Mouse (Mus musculus): Measurements from ENCODE around the gene Foxo3.

The Foxo3 gene

DNA sequence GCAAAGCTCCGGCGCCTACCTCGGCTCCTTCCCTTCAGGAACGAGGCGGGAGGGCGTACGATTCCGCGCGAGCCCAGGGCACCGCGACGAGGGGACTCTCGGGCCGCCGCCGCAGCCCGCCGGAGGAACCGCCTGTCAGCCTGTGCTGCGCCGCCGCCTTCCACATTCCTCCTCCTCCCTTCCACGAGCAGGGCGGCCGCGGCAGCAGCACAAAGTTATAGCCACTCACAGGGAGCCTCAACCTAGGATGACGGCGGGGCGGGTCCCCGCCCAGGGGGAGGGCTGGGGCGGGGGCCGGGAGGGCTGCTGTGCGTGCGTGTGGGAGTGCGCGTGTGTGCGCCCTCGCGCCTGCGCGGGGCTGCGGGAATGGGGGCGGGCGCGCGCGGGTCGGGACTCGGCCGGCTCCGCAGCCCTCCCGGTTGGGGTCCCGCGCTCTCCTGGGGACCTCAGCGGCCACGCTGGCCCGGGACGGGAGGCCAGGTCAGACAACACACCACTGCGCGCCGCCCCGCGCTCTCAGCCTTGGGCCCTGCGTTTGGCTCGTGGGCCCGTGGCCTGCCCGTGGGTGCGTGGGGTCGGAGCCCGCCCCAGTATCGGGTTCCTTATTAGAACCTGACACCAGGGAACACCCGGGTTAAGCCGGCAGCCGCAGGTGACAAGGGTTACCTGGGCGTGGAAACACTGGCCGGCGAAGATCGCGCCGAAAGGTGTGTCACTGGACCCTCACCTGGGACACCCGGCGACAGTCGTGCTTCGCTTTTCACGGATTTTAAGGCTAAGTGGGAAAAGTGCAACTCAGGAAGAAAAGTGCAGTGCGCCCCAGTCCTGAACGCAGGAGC lies at the start of gene Foxo3:
TSS of gene Foxo3 (minus strand) at position 249 of the 839 bp plus-strand sequence.
- peak; percentile 81 to 83 for DNase-seq

DNA sequence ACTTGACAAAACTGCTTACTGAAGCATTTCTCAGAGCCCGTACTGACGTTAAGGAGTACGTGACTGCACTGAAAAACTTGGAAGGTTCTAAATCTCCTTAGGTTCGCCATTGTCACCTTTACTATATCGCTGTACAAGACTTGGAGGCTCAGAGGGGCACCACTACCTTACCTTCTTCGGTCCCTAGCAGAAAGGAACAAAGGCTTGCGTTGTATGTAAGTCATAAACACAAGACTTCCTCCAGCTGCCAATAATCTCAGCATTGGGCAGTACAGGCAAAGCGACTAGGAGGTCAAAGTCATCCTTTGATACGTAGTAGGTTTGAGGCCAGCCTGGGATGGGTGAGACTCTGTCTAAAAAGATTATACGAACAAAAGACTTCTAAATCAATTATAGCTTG lies 48.8 kb upstream of the Foxo3 start:
- DNase-seq, result no peak

DNA sequence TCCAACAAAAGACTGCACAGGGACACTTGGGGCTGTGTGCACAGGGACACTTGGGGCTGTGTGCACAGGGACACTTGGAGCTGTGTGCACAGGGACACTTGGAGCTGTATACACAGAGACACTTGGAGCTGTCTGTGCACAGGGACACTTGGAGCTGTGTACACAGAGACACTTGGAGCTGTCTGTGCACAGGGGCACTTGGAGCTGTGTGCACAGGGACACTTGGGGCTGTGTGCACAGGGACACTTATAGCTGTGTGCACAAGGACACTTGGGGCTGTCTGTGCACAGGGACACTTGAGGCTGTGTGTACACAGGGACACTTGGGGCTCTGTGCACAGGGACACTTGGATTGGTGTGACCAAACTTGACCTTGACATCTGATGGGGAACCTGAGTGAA lies 47.4 kb upstream of the Foxo3 start:
- no peak for DNase-seq

DNA sequence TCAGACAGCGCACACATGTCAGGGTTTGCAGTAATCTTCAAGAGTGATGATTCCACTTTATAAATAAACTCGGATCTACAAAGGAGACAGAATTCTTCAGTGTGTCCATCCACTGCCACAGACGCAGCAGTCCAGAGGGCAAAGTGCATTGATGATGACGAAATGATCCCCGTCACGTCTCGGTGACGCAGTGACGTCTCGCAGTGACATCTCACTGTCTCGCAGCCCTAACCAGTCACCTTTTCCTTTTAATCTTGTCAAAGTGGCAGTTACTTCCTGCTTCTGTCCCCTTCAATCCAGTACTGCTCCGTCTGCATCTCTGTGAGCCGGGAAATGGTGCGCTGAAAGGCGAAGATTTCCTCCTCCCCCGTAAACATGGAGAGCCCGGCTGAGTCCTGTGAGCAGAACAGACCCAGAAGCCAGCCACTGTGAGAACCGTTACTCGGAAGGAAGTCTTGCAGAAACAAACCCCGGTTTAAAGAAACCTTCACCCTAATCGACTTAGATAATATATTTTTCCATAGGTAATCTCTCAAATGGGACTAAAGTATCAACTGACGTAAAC lies 36.7 kb upstream of the Foxo3 start:
- no peak for DNase-seq

DNA sequence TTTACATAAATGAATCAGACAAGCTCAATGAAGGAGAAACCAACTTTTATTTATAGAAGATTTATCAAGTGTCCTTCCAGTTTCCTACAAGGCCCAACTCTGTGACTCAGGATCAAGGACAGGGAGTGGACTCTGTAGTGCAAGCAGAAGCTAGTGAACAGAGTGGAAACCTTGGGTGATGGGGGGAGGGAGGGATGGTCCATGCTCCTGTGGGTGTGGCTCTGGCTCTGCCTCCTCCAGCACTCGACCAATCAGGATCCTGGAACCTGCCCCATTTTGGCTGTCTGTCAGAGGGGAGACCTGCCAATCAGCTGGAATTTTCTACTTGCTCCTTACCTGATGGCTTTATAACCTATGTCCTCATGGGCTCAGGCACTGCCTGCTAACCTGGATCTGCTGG lies 36.0 kb upstream of the Foxo3 start:
- DNase-seq, result no peak

DNA sequence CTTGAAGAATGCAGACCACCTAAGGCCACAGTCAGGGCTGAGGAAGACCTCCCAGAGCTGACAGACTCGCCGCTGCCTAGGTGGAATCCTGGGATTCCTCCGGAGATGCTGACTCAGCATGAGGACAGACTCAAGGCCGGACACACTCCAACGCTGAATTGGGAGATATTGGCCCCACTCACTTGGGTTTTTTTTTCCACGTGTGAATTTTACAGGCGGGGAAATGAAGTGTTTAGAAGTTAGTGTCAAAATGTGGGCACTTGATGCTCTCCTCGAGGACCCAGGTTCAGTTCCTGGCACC lies 32.1 kb upstream of the Foxo3 start:
- DNase-seq, result no peak

DNA sequence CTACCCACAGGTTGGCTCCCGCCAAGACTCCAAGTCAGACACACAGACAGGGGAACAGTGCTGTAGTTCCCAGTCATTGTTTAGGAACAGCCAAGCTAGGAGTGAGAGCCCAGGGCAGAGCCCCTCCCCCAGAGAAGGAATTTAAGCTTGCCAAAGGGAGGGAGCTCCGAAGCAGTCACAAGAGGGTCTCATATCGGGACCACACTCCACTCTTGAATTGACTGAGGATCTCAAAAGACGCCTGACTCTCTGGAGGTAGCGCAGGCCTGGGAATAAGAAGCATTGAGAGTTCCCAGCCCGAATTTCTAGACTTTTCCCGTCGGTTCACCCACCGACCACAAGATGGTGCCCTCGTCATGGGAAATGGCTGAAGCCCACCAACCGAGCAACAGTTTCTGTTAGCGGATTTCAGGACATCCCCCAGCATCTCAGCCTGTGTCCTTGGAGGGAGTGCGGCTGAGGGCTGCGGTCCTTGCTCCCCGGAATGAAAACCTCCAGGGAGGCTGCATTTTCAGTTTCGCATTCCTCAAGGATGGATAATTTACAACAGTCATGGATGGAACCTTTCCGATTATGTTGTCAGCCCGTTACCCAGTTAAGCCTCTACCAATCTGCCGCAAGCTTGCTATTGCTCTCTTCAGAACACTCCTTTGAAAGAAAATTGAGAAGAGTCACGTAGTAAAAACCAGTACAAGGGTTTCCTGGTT lies 31.6 kb upstream of the Foxo3 start:
- peak; percentile 20 to 57 for DNase-seq

DNA sequence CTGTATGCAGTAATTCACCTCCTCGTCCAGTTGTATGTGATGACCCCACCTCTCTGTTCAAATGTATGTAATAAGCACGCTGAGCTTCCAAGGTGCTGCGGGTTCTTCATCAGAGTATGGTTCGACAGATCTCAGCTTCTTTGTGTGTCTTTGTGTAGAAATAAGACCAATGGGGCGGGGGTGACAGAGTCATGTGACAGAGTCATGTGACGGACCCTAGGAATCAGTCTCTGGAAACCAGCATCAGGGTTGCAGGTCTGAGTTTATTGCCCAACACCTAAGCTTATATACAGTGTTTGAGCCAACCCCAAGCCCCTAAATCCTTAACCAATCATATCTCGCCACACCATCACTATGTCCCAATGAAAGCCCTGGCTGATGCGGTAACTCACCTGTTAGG lies 29.9 kb upstream of the Foxo3 start:
- DNase-seq, result no peak

DNA sequence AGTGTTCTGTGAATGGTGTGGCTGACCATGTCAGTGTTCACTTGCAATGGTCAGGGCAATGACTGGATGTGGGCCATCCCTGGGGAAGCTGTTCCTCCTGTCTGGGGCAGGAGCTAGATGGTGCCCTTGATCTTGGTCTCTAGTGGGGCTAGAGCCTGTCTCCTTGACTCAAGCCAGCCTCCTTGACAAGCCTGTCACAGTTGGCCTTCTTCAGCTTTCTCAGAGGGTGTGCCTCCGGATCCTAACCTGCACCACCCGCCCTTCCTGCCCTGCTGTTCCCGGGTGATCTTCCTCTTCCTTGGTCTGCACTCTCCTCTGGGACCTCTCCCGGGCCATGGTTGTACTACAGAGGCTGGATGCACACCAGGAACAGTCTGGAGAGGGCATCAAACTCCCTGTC lies 24.2 kb upstream of the Foxo3 start:
- DNase-seq, result no peak

DNA sequence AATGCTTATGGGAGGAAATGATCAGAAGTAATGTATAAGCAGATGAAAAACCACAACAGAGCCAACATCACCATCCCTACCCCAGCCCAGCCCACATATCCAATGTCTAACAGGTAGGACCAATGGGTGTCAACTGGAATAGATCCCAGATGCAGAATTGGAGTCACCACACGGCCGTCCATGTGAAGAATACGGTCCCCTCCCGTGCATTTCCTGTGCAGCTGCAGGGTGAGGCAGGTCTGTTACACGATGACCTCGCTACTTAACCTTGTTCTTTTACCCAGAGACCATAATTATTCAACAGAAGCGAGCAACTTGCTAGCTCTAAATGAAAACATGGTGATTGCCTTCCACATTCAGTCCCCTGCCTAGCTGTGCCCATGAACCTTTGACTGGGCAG lies 23.4 kb upstream of the Foxo3 start:
- DNase-seq, result no peak

DNA sequence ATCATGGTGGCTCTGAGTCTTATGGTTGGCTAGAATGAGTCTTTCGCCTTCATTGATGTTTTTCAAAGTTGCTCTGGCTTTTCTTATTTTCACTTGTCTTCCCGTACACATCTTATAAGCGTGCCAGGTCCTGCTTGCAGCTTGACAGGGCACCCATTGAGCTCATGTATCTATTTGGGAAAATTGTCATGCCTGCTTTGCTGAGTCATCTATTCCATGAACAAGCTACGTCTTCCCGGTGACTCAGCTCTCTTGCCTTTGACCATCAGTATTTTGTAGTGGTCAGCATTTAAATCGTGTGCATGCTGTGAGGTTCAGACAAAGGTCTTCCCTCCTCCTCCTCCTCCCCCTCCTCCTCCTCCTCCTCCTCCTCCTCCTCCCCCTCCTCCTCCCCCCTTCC lies 22.9 kb upstream of the Foxo3 start:
- no peak for DNase-seq

DNA sequence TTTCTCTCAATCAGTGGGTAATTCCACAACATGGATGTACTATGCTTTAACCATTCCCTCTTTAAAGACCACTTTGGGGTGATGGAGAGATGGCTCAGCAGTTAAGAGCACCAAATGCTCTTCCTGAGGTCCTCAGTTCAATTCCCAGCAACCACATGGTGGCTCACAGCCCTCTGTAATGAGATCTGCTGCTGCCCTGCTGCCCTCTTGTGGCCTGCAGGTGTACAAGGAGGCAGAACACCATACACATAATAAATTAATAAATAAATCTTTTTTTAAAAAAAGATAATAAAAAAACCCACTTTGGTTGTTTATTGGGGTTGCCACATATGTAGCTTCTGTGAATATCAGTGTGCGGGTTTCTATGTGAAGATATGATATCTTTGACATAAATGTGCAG lies 21.4 kb upstream of the Foxo3 start:
- peak in 1 of 2 experiments; percentile 18 for DNase-seq

DNA sequence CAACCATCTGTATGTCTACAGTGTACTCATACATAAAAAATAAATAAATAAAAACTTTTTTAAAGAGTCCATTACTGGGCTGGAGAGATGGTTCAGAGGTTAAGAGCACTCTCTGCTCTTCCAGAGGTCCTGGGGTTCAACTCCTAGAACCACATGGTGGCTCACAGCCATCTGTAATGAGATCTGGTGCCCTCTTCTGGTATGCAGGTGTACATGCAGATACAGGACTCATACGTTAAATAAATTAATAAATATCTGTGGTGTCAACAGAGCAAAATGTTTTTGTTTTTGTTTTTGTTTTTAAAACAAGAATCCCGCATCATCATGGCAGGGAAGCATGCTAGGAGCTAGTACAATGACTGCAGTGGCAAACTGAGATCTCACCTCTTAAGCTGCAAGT lies 20.6 kb upstream of the Foxo3 start:
- no peak for DNase-seq

DNA sequence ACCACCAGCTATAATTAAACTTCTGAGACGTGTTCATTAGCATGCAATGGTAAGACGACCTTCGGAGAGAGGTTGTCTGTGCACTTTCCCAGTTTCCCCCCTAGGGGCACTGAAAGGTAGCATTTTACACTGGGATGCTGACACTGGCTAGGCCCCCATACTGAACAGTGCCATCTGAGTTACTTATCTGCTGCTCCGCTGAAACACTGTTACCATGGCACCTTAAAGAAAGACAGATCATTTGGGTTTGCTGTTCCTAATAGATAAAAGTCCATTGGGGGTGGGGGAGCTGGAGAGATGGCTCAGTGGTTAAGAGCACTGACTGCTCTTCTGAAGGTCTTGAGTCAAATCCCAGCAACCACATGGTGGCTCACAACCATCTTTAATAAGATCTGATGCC lies 20.0 kb upstream of the Foxo3 start:
- no peak for DNase-seq

DNA sequence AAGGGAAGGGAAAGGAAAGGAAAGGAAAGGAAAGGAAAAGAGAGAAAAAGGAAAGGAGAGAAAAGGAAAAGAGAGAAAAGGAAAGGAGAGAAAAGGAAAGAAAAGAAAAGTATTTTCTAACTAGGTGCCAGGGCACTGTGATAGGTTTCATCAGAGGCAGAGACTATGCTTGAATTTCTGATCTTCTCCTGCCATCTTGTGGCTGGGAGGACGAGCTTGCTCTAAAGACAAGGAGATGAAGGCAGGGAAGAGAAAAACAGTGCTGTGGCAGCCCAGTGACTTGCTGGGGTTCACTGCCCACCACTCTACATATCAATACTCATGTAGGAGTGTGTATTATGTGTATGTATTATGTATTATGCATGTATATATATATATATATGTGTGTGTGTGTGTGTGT lies 18.5 kb upstream of the Foxo3 start:
- no peak for DNase-seq

DNA sequence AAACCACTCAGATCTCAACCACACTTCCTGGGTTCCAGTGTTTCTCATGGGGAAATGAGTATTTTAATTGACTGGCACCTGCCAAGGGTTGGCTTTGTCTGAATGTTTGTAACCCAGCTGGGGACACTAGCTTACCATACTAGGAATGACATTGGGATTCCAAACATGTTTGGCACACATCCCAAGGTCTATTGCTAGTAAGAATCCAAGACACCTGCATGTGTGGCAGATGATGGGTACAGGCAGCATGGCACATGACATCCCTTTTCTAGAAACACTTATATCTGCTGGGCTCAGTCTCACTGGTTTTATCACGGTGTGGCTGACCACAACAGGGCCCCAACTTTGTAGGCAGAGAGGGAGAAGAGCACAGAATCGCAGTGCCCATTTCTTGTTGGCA lies 17.8 kb upstream of the Foxo3 start:
- DNase-seq, result no peak

DNA sequence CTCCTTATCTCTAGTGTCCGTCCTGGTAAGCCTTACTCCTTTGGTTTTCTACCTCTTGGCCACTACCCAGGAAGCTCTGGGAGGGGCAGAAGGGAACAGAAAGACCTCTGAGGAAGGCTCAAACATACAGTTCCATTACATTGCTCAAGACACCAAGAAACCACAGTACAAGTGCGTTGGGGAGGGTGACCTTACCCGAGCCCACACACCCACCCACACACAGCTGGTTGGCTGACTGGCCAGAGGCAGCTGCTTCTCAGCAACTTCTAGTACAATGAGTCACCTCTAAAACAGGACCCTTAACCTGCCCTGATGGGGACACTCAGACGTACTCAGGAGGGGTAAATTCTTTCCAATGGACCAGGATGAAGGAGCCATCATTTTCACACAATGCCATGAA lies 17.3 kb upstream of the Foxo3 start:
- DNase-seq, result no peak

DNA sequence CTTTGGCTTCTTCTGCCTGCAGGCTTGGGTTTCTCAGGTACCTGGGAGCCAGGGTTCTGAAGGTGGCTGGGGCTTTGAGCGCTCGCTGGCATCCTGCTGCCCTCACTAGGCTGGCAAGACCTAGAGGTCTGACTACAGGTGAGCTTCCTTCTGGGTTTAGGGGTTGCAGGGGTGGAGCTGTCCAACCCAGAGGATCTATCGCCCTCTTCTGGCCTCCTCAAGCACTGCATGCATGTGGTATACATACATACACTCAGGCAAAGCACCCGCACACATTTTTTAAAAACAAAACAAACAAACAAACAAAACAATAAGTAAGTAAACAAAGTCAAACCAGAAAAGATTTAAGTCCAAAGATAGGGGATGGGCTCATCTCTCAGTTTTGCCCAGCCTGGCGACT lies 14.8 kb upstream of the Foxo3 start:
- DNase-seq, result peak in 1 of 2 experiments; percentile 62

DNA sequence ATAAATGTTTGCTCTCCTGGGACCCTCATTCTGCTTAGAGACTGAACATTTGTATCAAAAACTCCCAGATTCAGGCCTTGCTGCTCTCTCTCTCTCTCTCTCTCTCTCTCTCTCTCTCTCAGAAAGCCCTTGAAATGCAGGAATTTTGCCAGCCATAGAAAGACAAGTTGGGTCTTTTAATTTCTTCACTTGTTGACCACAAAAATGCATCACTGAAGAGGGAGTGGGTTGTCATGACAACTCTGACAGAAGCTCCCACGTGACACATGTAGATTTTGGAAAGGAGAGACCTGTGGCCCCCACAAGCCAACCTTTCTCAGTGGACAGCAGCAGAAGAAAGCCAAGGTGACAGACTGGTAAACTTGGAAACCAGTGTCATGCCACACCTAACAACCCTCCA lies 11.1 kb upstream of the Foxo3 start:
- no peak for DNase-seq

DNA sequence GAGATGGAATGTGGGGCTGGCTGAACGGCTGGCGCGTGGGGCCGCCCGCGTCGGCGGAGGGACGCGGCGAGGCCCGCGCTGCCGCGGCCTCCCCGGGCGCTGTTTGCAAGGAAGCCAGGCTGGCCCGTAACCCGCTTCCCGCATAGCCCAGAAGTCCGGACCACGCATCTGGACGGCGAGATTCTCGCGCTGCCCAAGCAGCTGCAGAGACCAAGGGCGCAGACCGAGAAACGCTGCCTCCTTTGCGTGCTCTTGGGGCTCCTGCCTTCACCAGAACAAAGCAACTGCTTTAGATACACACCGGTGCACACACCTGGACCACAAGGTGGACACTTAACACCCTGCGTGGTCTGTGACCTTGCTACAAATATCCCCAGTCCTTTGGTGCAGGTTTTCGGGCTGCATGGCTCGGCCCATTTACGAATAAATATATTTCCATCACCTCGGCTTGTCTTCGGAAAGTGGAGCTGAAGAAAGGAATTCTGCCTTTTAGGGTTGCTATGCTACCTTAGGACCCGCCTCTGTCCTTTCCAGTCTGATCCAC lies 1.8 kb upstream of the Foxo3 start:
- no peak for DNase-seq

DNA sequence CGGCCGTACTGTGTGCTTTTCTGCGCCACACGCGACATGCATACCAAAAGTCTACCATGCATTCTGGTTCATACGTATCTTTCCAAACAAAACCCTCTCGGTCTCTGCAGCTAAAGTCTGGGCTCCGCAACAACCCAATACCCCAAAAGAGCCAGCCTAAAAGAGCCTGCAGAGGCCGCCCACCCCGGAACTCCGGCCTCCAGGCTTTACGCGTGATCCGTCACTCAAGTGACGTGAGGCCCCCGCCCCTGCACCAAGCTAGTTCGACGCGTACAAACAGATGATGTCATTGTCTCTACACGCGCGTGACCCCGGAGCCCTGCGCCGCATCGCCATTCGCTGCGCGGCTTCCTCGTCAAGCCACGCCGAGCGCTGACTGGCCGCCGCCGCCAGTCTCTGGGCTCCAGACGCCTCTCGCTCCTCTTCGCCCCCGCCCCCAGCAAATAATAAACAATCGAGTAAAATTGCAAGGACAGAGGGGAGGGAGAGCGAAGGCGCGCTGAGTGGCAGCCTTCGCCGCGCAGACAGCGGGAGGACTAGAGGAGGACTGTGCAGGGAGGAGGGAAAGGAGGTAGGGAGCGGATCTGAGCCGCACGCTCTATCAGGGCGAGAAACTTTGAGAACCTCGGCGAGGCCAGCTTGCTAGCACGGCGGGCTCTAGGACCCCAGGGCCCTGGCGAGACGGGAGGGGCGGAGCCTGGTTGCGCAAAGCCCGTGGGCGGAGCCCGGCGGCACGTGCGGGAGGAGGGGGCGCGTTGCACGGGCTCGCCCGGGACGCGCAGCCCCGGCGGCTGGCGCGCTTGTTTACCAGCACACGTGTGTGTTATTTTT lies 1.1 kb upstream of the Foxo3 start:
- peak; percentile 93 to 95 for DNase-seq

DNA sequence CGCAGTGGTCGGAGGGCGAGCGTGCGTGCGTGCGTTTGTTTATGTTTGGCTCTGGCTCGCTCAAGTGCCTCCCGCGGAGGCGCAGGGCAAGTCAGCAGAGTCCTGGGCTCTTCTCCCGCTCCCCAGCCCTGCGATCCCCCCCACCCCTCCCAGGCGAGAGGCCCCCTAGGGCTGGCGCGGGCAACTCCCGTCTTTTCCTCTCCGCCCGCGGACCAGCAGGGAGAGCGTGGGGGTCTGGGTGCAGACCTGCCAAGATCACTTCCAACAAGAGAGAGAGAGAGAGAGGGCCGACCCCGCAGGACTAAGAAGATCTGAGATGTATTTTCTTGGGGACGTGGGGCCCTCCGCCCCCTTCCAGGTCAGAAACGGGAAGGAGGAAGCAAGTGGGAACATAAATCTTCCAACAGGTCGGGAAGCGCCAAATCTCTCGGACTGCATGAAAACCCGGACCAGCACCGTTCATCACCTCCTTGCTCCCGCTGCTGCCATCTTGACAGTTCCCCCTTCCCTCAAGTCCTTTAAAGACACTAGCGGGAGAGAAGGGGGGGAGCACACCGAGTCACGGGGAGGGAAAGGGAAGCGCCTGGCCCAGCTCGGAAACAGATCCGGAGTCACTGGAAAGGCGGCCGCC lies 569 bp downstream of the Foxo3 start:
- DNase-seq, result no peak

Measured in spleen, adult 18-20 months (tissue).